Mouse (Mus musculus): Measurements from ENCODE around the gene Akap6.

DNA sequence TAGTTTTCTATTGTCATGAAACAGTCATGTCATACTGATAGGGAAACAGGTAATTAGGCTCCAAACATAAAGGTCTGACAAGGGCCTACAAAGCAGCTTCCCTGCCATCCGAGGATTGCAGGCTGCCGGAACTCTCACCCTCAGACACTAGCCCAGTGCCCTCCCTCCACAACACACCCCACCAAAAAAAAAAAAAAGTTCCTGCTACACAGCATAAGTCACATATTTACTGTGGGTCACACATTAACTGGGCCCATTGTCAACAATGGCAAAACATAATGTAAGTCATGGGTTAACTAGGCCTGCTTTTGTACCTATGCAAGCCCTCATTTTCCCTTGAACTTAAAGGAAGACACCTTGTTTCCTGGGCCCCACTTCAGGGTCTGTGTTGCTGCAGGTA, 435.0 kb downstream of the Akap6 start:
- TF ChIP-seq CTCF (IDR thresholded peaks at IDR 0.05; ENCODE audit: low read depth) (no peak), EP300 (IDR thresholded peaks at IDR 0.05; ENCODE audit: low read depth) (no peak)
